Mouse (Mus musculus) kidney, postnatal 10 days (tissue): ENCODE results near the gene Tbce.
"Not testable (repeated sequence)": the region's sequence is repeated elsewhere in the genome, so short reads cannot be mapped to it uniquely, and the experiment has no call there.

Source experiments
- DNase-seq: peaks from one replicate; pipeline ENCODE4 v3.0.0; 2021; ENCODE audit warnings: mixed read lengths

Gene Tbce

DNA sequence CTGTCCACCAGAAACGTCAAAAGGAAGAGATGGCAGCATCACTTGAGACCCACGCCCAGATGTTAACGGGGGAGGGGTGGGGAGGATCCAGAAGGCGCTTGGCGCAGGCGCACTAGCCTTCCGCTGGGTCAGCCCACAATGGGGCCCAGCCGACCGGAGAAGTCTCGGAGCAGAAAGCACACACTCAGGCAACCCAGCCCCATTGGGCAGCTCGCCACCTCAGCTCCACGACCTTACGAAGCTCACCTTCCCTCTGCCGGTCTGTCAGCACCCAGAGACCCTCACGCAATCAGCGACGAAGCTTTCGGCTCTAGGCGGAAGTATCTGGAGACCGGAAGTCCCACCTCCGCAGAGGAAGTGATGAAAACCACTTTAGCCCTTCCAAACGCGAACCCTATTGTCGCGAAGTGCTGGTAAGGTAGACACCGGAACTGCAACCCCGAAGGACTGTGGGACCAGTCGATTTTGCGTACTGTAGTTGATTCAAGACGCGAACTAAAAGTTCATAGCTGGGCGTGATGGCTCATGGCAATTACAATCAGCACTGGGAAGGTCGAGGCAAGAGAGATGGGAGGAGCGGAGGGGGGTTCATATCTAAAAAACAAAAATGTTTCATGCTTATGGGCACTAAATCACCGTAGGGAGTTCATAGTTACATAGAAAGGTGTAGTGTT lies at the start of gene Tbce:
Gene Tbce, minus strand, starts transcription at position 347 of the 674 bp plus-strand sequence.
- peak; percentile 94 for DNase-seq

DNA sequence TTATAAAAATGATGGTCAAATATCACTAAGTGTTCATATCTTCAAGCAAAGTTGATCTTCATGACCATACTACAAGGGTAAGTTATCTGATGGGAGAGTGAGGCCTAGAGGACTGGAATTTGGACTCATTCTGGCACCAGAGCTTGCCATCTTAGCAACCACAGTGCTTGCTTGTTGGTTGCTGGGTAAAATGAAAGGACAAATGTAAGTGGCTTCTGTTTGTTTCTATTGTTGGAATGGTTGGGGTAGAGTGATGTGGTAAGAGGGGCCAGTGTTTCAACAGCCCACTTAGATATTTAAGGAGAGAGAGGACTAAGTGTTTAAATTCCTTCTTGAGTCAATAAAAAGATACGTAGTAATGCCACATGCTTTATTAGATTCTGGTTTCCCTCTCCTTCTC lies 49.2 kb upstream of the Tbce start:
- no peak for DNase-seq

DNA sequence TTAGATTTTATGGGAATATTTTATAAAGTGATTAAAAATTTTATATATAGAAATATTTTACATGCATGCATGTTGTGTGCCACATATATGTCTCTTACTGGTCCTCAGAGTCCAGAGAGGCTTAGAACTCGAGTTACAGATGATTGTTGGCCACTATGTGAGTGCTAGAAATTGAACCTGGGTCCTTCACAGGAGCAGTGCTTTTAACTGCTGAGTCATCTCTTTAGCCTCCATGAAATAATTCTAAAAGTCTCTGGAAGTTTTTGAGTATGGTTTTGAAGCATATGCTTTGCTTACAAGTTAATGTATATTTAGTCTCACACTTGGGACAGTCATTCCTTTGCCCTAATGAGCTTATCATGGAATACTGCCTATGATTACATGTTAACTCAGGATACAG lies 35.9 kb upstream of the Tbce start:
- no peak for DNase-seq

DNA sequence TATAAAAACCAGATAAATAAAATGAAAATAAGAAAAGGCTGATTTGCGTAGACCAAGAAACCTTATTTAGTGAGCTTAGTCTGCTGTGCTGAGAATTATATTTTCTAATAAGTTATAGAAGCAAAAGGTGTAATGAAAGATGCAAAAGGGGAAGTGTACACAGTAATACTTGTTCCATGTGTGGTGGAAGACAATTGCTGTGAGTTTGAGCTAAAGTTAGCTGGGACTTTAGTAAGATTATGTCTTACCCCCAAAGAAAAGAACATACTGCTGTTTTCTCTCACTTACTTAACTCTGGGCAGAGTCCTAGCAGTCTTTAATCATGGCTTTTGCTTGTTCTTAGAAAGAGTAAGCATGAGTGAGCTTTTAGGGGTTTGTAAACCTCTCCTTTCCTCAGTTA lies 34.9 kb upstream of the Tbce start:
- no peak for DNase-seq

DNA sequence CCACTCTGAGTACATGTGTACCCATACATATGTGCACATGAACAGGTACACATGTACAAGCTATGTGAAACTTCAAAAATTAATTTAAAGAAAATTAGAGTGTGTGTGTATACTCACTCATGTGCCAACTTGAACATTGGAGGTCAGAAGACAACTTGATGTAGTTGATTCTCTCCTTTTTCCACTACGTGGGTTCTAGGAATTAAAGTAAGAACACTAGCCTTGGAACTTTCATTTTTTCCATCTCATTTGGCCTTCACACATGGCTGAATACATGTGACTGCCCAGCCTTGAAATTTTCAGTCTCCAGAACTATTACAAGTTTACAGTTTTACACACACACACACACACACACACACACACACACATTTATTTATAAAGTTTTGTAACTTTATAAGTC lies 29.9 kb upstream of the Tbce start:
- no peak for DNase-seq

DNA sequence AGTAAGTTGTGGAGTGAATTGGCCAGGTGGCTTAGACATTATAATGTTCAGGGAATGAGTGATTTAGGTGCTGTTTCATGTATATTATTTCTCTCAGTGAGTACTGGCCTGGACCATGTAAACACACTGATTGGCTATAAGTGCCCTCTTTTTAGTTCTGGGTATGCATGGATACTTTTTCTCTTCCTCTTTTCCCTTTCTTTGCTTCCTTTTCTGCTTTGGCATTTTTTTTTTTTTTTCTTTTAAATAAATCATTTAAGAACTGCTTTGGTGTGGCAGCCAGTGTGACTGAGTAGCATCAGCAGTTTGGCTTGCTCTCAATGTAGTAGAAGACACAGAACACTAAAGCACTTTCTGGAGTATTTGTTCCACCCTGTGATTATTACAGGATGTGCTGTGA lies 28.6 kb upstream of the Tbce start:
- no peak for DNase-seq

DNA sequence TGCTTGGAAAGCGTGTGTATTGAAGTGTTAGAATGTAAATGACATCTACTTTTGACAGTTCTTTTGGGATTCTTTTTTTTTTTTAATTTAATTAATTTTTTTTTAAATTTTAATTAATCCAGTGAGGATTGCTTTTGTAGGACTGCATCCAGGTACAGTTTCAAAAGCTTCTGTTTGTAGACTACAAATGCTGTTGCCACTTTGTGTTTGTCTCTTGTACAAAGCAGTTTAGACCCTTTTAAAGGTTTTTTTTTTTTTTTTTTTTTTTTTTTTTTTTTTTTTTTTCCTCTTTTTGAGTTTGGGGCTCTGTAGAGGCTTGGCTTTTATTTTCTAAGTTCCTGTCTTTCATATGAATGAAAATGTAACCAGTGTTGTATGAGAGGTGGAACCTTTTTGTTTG lies 26.3 kb upstream of the Tbce start:
- DNase-seq, result no peak

DNA sequence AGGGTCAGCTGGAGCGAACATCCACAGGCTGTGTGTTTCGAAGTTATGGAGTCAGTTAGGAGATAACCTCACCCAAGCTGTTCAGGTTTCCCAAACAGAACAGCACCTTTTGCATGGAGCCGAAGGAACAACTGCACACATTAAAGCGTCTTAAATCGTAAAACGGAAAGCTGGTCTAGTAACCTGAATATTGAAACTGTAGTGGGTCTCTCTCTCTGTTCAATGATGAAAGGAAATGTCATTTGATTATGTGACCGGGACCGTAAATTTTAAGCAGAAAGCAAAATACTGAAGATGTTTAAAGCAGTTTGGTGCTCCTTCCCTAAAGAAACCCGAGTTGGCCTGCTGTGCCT lies 25.6 kb upstream of the Tbce start:
- no peak for DNase-seq

DNA sequence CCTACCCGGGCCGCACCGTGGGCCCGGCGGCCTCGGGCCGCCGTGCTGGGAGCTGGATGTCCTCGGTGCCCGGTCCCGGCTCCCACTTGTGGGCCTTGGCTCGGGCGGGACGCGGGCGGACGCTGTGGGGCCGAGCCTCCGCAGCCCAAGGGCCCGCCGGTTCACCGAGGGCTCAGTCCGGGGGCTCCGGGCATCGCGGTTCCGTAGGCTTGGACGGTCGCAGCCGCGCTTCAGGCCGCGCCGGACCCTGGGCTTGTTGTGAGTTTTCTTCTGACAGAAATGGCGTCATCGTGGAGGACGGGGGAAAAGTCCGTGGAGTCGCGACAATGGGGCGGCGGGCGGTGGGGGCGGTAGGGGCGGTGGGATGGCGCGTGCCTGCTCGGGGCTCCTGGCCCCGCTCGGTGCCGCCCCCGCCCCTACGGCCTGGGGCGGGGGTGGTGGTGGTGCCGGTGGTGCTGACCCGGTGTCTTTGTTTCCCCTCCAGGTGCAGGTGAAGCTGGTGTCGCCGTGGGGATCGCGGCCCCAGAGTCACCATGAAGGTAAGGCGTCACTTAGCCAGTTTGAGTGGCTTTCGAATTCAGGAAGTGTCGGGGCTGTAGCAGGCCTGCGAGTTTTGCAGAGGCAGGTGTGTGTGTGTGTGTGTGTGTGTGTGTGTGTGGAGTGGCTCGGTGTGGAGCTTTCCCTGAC lies 25.0 kb upstream of the Tbce start:
- DNase-seq, result peak; percentile 69

DNA sequence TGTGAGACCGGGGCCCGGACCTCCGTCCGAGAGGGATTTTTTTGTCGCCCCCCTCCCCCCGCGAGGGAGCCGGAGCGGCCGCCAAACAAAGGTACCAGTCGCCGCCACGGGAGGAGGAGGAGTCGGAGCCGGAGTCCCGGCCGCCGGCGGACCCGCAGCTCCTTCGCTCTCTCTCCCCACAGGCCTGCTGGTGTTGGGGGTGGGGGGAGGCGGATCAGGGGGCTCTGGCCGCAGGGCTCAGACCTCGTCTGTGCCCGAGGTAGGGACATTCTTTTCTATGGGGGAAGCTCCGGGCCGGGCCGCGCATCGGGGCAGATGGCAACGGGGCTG lies 24.5 kb upstream of the Tbce start:
- no peak for DNase-seq

DNA sequence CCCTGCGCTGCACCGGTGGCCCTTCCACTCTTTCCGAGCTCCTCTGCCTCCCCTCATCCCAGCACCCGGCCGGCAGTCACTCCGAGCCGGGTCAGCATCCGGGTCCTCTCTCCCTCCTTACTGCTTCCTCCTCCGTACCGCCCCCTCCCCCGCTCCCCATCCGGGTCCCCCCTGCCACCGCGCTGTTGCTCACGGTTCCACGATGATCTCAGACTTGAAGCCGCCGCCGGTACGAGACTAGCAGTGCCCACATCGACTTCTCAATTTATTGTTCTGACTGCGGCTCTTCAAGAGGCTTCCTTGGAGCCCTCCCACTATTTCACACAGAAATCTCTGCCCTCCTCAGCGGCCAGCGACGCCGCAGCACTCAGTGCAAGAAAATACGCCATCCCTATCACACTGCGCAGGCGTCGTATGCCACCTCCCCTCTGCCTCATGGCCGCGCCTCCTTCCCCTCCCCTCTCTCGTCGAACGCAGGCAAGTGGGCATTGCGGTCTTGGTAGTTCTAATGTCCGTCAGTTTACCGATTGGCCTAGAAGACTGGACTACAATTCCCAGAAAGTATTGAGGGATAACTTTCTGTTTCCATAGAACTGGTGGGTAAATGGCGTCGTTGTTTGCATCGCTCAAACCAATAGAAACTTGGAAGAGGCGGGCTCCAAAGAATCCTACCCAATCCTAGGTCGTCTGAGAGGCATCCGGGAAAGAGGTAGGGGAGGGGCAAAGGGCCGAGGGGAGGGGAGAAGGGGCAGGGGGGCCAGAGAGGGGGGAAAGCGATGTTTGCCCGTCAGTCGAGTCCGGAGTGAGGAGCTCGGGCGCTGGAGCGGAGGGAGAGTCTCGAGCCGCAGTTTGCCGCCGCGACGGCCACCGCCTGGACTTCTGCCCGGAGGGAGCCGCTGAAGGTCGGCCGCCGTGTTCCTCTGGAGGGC lies 23.8 kb upstream of the Tbce start, which contains the start of the genes Arid4b and Ggps1:
Gene Arid4b, plus strand, starts transcription at position 220 of the 929 bp plus-strand sequence.
Gene Ggps1, minus strand, starts transcription at position 476 of the 929 bp plus-strand sequence.
- peak; percentile 97 for DNase-seq

DNA sequence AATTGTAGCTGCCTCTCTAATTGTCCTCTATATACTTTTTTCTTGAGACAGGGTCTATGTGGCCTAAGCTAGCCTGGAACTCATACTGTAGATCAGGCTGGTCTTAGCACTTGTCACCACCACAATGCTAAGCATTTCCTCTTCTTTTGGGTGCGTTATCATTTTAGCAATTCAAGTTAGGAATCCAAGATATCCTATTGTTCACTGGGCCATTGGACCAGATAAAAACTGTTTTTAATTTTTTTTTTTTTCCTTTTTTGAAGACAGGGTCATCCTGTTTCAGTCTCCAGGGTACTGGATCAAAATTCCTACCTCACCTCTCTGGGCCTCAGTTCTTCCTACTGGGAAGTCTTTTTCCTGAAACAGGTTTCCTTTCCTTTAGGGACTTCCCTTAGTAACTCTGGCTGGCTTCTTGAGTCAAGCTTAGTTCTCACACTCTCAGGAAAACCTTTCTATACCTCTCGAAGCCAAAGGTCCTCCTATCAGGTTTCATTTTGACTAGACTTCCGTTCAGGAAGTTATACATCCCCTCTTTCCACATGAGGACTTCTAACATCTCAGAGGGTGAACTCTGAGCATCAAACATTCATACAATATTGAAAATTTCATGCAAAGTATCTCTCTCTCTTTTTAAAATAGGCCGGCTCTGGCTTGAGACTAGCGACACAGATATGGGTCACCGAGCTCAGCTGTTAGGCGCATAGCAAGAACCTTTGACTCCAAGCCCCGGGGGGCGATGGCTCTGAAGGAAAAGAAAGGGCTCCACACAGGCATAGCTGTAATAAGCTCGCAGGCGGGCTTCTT lies 23.0 kb upstream of the Tbce start:
- no peak for DNase-seq

DNA sequence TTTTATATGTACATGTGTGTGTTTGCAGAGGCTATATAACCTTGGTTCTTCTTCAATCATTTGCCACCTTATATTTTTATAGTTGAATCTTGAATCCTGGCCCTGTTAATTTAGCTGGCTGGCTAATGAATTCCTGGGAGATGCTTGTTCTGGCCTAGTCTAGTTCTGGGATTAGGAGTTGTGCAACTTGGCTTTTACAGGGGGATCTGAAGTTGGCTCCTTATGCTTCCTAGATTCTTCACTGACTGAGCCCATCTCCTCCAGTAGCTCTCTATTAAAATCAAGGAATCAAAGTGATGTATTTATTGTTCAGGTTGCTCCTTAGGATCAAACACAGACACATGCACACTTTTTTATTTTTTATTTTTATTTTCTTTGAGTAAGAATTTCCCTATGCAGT lies 20.1 kb upstream of the Tbce start:
- DNase-seq, result no peak

DNA sequence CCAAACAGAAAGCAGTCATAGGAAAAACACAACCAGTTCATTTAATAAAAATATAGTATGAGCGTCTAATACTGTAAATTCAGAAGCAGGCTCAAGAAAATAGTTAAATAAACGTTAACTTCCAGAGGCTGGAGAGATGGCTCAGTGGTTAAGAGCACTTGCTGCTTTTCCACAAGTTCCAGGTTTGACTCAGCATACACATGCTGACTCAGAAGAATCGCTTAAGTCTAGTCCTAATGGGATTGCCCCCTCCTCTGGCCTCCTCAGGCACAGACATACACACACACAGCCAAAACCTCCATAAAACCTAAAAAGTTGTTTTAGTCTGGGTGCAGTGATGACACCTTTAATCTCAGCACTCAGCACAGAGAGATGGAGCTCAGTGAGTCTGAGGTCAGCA lies 17.4 kb upstream of the Tbce start:
- no peak for DNase-seq

DNA sequence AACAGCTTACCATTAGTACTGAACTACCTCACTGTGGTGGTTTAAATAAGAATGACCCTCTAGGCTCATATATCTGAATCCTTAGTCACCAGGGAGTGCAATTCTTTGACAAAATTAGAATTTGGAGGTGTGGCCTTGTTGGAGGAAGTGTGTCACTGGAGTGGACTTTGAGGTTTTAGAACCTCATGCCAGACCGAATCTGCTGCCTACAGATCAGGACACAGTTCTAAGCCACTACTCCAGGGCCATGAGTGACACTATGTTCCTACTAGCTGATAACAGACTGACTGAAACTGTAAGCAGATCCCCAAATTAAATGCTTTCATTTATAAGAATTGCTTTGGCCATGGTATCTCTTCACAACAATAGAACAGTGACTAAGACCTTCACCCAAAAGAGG lies 10.4 kb upstream of the Tbce start:
- no peak for DNase-seq

DNA sequence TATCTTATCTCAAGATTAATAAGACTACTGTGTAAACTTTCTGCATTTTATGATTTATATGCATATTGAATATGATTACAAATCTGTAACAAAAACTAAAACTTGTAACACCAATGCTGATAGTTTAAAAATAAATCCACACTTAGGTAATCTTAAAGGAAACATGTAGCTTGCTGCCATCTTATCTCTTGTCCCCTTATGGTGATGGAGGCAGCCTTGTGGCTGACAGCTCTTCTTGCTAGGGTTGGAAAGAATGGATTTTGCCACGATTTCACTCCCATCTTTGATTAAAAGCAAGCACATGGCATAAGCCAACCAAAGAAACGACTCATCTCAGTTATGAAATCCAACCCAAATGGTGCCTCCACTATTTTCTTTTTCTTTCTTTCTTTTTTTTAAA lies 5.1 kb upstream of the Tbce start:
- DNase-seq, result no peak

DNA sequence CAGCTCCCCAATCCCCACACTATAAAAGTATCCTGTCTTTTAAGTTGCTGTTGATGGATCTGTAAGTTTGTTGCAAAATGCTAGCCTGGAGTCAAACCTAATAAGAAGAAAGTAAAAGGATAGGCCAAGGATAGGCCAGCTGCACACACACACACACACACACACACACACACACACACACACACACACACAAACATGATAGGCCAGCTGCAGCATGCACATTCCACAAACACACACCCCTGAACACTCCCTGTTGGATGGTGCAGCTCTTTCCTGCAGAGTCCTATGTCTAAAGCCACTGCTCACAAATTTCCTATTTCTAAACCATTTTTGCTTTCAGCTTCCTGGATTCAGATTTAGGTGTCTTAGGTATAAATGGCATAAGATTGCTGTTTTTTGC lies 4.4 kb upstream of the Tbce start:
- DNase-seq, result no peak

DNA sequence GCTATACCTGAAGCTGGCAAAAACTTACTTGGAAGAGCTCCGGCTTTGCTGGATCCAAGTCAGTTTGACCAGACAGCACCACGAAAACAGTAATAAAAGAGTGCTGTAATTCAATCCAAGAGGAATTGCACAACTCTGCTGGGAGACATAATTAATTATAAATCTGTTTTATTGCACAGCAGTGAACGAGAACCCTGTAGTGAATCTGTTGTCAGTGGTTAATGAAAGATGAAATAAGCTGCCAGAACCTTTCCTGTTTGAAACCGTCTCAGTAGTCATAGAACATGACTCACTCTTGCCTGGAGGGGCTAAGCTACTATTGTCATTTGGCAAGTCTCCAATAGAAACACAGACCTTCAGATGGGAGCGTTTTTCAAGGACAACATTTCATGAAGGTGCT lies 748 bp upstream of the Tbce start:
- DNase-seq, result no peak

DNA sequence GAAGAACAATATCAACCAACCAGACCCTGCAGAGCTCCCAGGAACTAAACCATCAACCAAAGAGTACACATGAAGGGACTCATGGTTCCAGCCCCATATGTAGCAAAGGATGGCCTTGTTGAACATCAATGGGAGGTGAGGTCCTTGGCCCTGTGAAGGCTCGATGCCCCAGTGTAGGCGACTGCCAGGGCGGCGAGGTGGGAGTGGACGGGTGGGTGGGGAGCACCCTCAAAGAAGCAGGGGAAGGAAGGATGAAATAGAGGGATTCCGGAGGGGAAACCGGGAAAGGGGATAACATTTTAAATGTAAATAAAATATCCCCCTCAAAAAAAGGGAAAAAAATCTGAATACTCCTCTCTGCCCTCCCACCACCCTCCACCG lies 537 bp downstream of the Tbce start:
- no peak for DNase-seq

DNA sequence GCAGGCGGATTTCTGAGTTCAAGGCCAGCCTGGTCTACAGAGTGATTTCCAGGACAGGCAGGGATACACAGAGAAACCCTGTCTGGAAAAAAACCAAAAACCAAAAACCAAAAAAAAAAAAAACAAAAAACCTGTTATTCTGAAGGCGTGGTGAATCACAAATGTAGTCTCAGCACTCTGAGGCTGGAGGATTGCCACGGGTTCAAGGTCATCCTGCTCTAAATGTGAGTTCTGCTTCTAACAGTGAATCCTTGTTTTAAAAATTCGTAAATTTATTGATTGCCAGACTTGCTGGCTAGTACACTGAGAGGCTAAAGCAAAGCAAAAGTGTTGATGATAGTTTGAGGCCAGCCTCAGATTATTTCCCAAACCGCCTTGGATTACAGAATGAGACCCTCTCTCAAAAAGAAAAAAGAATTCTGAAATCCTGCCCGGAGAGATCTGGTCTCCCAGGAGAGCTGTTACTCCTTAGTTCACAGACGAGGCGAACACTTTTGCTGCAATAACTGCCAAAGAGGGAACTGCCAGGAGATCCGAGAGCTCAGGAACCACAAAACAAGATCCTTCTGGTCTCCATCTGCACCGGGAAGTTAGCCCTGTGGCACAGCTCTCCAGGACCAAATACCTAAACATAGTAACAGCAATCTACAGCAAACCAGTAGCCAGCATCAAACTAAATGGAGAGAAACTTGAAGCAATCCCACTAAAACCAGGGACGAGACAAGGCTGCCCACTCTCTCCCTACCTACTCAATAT lies 3.4 kb downstream of the Tbce start:
- DNase-seq, result no peak

DNA sequence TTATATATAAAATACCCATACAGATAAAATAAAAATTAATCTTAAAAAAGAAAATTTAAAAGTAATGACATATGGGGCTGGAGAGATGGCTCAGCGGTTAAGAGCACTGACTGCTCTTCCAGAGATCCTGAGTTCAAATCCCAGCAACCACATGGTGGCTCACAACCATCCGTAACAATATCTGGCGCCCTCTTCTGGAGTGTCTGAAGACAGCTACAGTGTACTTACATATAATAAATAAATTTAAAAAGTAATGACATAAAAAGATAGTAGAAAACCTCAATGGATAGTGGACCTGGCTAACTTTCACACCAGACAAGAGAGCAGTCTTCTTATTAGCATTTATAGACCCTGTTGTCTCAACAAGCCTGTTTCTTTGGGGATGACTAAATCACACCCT lies 4.1 kb downstream of the Tbce start:
- DNase-seq, result not testable (repeated sequence)

DNA sequence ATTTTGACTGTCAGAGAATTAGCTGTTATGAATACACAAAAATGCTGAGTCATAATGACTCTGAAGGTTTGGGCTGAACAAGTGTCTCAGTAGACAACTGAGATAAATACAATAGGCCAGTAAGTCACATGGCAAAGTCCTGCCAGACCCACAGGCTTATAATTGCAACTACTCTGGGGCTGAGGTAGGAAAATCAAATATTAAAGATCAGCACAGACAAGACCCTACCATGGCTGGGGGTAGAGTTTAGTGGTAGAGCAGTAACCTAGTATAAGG lies 5.4 kb downstream of the Tbce start:
- DNase-seq, result no peak
